Mouse (Mus musculus) inflammation-experienced regulatory T-cells, adult 6 months (primary cell): ENCODE data around the gene Cyp3a13. TPM values are rescaled to one million over a fixed set of nuclear protein-coding genes. Genes with fewer than 3 reads are reported as not detected.
"Not testable (repeated sequence)": the region's sequence is repeated elsewhere in the genome, so short reads cannot be mapped to it uniquely, and the experiment has no call there.

Experiments used
- ATAC-seq: one replicate; pipeline ENCODE4 v1.8.0; 2017
- polyA plus RNA-seq, 3 experiments: library from polyadenylated mRNA; unstranded; fragments of 100-300 nt; shearing (Covaris generic); gene quantifications; one replicate each; pipeline ENCODE4 v1.2.1; 2017

Gene Cyp3a13
- polyA plus RNA-seq, result not detected

GRCm38 (mm10) chr5:137921532-137921931, at the start of gene Cyp3a13:
Gene Cyp3a13, minus strand, starts transcription at chr5:137921619.
- no peak for ATAC-seq

- no peak for ATAC-seq
These were observed 45.1 kb upstream of the Cyp3a13 start for GRCm38 (mm10) chr5:137966492-137966891.

- ATAC-seq, result no peak
These were observed 41.5 kb upstream of the Cyp3a13 start, which contains the start of gene Gjc3 for GRCm38 (mm10) chr5:137962945-137963344. Gene Gjc3, minus strand, starts transcription at chr5:137963098.

GRCm38 (mm10) chr5:137956404-137956803, 35.0 kb upstream of the Cyp3a13 start:
- no peak for ATAC-seq

- no peak for ATAC-seq
These were observed 29.8 kb upstream of the Cyp3a13 start for GRCm38 (mm10) chr5:137951218-137951617.

GRCm38 (mm10) chr5:137947303-137947702, 25.9 kb upstream of the Cyp3a13 start:
- ATAC-seq, result no peak

- ATAC-seq, result no peak
These were observed 21.7 kb upstream of the Cyp3a13 start for GRCm38 (mm10) chr5:137943133-137943532.

GRCm38 (mm10) chr5:137940948-137941347, 19.5 kb upstream of the Cyp3a13 start:
- no peak for ATAC-seq

GRCm38 (mm10) chr5:137937238-137937637, 15.8 kb upstream of the Cyp3a13 start:
- no peak for ATAC-seq

GRCm38 (mm10) chr5:137936486-137936885, 15.1 kb upstream of the Cyp3a13 start:
- ATAC-seq, result no peak

- not testable (repeated sequence) for ATAC-seq
These were observed 12.5 kb upstream of the Cyp3a13 start for GRCm38 (mm10) chr5:137933934-137934333.

GRCm38 (mm10) chr5:137928439-137928838, 7.0 kb upstream of the Cyp3a13 start:
- ATAC-seq, result no peak

GRCm38 (mm10) chr5:137922171-137922570, 752 bp upstream of the Cyp3a13 start:
- ATAC-seq, result no peak

- ATAC-seq, result no peak
These were observed 5.9 kb downstream of the Cyp3a13 start for GRCm38 (mm10) chr5:137915550-137915949.

- no peak for ATAC-seq
These were observed 6.9 kb downstream of the Cyp3a13 start for GRCm38 (mm10) chr5:137914508-137914907.

- ATAC-seq, result no peak
These were observed 11.7 kb downstream of the Cyp3a13 start for GRCm38 (mm10) chr5:137909564-137910262.

GRCm38 (mm10) chr5:137897812-137898211, 23.6 kb downstream of the Cyp3a13 start:
- no peak for ATAC-seq

- ATAC-seq, result no peak
These were observed 28.5 kb downstream of the Cyp3a13 start for GRCm38 (mm10) chr5:137892954-137893353.

- ATAC-seq, result no peak
These were observed 33.8 kb downstream of the Cyp3a13 start for GRCm38 (mm10) chr5:137887666-137888065.

GRCm38 (mm10) chr5:137885894-137886293, 35.5 kb downstream of the Cyp3a13 start:
- ATAC-seq, result no peak

- no peak for ATAC-seq
These were observed 38.1 kb downstream of the Cyp3a13 start for GRCm38 (mm10) chr5:137883345-137883744.

- ATAC-seq, result no peak
These were observed 38.5 kb downstream of the Cyp3a13 start for GRCm38 (mm10) chr5:137882922-137883321.

GRCm38 (mm10) chr5:137877860-137878259, 43.6 kb downstream of the Cyp3a13 start:
- no peak for ATAC-seq

- no peak for ATAC-seq
These were observed 46.4 kb downstream of the Cyp3a13 start for GRCm38 (mm10) chr5:137875054-137875453.

GRCm38 (mm10) chr5:137872381-137872702, 49.1 kb downstream of the Cyp3a13 start:
- ATAC-seq, result not testable (repeated sequence)
